Mouse (Mus musculus) T-cell, adult 2 months (primary cell): ENCODE results near the gene Ptpn23.
"Not testable (repeated sequence)": the region's sequence is repeated elsewhere in the genome, so short reads cannot be mapped to it uniquely, and the experiment has no call there.

ENCODE experiments used
- DNase-seq: peaks from one replicate; pipeline ENCODE4 v3.0.0; 2022; ENCODE audit warnings: low spot score

The Ptpn23 gene

DNA sequence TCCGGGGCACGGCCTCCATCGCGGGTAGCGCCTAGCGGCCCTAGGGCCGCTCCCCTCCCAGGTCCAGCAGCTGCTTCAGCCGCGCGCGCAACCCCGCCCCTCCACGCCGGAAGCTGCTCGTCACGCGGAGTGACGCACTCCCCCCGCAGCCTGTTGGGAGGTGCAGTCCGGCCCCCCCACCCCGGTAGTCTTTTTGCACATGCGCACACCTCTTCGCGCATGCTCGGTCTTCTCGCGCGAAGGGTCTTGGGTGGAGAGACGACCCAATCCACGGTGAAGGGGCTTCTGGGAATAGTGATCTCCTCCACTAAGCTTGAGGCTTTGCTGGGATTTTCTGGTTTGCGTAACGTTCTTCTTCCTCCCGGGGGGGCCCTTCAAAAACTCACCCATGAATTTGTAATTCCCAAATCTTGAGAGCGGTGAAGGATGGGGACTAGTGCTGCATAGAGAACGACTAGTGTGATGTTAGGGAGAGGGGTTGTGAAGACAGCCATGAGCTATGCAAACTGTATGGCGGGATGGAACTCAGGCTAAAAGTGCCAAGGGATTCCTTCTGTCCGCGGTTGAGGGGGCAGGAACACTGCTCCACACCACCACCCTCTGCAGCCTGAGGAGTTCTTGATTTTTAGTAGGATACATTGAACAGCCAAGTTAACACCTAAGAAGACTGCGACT, at the start of gene Ptpn23:
Gene Ptpn23 (minus strand): TSS at position 115 of the 675 bp plus-strand sequence.
- DNase-seq = peak; percentile 92

DNA sequence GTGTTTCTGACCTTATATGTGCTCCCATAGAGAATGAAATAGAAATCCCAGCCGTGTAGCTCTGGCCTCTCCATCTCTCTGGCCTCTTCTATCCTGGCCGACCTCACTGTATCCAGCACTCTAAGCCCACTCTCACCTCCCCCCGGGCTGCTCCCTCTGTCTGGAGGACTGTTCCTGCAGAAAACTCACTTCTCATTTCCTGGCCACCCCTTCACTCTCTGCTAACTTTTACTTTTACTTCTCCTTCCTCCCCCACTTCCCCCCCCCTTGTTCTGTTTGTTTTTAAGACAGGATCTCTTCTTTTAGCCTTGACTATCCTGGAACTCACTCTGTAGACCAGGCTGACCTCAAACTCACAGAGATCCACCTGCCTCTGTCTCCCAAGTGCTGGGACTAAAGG, 44.5 kb upstream of the Ptpn23 start:
- no peak for DNase-seq

DNA sequence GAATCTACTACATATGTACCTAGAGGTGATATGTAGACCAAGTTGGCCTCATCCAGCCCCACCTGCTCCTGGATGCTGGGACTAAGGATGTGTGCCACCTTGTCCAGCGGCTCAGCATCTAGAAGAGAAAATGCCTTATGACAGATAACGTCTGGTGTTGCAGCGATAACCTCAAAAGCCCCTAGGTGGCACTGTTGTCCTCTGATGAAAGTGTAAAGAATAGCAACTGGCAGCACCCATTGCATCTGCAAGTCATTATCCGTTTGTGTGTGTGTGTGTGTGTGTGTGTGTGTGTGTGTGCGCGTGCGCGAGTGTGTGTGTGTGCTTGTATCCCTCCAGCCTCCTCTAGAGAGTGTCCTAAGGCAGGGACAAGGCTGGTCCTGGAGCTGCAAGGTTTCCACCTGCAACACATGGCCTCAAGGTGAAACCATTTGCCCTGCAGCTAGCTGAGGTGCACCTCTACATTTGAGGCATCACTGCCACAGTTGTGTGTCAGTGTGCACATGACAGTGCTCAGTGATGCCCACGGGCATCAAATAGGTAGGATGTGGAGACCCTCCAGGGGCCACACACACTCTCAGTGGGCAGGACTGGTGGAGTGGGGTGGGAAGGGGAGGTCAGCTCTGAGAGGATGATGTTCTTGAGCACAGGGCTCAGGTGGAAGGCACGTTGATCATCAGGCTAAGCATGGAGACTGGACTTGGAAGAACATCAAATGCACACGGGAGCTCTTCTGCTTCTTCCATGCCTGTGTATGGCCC, 41.0 kb upstream of the Ptpn23 start:
- peak; percentile 78 for DNase-seq

DNA sequence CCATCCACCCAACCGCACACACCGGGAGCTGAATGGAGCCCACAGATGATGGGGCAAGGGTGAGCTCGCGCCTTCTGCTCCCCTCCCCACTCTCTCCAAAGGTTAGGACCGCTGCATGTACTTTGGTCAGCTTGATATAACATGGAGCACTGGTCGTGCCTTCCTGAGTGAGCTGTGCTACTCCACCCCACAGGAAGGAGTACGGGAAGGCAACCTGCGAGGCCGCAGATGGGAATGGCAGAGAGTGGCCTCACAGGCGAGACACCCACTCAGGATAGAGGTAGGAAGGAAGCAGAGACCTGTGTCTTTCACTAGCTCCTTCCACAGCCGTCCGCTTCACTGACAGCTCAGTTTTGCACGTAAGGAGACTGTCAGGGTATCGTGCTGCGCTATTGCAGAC, 40.3 kb upstream of the Ptpn23 start:
- no peak for DNase-seq

DNA sequence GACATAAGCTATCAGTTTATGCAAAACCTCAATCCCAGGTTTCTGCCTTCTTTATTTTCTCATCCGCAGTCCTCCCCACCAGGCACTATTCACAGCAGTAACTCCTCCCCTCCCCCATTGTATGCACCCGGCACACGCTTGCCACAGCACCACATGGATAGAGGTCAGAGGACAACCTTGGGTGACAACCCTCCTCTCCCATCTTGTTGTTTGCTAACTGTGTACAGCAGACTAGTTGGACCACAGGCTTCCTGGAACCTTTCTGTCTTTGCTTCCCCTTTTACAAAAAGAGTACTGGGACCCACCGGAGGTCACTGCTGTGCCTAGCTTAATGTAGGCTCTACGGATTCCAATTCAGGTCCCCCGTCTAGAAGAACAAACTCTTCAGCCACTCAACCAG, 32.5 kb upstream of the Ptpn23 start:
- DNase-seq = no peak

DNA sequence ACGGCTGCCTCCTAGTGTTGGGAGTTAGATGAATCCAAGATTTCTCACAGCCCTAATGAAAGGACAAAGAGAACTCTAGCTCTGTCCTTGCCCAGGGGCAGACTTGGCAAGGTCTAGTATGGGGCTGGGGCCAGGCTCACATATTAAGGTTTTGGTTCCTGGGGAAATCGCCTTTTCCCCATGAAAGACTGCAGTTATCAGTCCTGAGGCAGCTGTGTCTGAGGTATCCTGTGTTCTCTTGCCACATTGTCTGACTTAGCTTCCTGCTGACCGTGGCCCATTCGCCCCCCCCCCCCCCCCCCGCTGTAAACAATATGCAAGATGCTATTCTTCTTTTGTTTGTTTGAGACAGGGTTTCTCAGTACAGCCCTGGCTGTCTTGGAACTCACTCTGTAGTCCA, 32.0 kb upstream of the Ptpn23 start:
- no peak for DNase-seq

DNA sequence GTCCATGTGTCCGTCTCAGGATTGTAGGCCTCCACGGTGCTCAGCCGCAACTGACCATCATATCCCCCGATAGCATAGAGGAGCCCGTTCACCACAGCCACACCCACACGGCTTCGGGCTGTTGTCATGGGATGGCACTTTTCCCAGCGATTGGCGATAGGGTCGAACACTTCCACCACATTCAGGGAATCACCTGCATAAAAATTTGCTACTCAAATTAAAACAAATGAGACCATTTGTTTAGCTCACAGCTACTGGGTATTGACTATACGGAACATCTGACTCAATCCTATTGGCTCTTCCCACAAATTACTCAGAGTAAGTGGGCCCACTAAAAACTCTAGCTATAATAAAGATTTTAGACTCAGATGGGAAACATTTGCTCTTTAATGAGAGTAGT, 28.0 kb upstream of the Ptpn23 start:
- no peak for DNase-seq

DNA sequence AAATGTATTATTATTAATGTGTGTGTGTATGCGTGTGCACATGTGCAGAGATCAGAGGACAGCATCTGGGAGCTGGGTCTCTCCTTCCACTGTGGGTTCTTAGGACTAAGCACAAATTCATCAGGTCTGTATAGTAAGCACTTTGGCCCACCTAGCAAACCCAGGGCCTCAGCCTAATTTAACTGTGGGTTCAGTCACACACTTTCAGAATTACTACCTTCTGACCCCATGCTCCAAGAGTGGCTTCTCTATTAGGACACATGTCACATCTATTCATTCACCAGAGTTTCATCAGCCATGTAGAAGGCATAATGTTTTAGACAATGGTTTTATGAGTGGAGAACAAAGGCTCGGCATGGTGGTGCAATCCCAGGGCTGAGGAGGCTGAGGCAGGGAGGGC, 25.0 kb upstream of the Ptpn23 start:
- DNase-seq = no peak

DNA sequence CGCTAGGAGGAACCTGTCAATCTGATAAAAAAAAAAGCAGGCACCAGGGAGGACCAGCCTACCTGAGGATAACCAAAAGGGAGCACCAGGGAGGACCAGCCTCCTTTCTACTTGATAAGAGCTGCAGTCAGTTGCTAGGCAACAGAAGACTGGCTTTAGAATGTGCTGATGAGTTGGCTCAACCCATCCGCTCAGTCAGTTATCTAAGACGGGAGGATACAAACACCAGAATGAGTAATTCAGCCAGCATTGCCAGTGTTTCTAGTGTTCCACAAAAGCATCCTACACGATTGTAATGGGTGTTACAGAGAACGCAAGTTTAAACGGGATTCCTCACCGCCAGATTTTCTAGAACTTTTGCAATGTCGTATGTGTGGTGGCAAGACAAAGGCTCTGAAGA, 23.2 kb upstream of the Ptpn23 start:
- DNase-seq = no peak

DNA sequence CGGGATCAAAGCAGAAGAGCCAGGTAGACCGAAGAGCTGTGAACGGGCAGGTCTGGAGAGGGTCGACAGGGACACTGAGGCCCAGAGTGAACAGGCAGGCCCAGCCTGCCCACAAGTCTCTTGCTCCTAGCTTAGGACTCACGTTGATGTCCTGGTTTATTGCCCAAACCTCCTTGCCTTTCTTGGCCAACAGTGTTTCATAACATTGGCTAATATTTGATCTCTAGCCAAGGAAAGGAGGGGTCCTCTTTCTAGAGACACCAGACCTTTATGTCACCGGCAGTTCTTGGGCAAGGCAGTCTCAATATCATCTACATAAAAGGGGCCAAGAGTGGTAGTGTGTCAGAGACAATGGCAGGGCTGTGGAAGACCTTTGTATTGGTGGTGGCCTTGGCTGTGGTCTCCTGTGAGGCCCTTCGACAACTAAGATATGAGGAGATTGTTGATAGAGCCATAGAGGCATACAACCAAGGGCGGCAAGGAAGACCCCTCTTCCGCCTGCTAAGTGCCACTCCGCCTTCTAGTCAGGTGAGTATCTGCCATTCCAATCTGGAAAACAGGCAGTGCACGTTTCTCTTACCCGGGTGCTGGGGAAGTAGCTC, 11.6 kb upstream of the Ptpn23 start, which contains the start of gene Ngp:
Gene Ngp (plus strand): TSS at position 237 of the 602 bp plus-strand sequence.
- DNase-seq = no peak

DNA sequence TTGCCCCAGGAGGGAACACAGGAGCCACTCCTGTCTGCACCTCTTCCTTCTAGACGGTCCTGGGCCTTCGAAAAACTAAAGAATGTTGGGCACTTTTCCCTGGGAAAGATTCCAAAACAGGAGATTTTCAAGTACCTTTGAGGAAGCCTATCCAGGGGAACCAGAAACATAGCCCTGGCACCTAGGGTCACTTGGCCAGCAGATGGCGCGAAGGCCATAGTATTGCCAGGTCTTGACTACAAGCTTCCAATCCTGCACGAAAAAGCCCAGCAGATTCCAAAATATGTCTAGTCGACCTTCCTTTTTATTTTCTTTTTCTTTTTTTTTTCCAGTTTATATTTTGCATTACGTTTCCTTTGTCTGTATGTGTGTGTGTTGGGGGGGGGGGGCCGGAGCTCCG, 5.8 kb upstream of the Ptpn23 start:
- no peak for DNase-seq

DNA sequence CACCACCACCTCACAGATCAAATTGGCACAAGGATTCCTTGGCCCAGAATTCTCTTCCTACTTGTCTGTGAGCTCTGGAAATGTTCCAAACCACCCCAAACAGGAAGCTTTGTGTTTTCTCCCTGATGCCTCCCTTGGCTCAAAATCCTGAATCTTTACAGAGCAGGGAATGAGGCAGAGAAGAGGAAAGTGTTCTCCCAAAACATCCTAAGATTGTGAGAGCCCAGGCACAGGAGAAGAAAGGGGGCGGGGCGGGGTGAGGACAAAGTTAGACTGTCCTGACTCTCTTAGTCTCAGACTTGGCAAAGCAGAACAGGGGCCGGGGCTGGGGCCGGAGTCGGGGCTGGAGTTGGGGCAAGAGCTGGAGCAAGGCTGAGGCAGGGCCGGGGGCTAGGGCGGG, 4.9 kb upstream of the Ptpn23 start:
- DNase-seq = no peak

DNA sequence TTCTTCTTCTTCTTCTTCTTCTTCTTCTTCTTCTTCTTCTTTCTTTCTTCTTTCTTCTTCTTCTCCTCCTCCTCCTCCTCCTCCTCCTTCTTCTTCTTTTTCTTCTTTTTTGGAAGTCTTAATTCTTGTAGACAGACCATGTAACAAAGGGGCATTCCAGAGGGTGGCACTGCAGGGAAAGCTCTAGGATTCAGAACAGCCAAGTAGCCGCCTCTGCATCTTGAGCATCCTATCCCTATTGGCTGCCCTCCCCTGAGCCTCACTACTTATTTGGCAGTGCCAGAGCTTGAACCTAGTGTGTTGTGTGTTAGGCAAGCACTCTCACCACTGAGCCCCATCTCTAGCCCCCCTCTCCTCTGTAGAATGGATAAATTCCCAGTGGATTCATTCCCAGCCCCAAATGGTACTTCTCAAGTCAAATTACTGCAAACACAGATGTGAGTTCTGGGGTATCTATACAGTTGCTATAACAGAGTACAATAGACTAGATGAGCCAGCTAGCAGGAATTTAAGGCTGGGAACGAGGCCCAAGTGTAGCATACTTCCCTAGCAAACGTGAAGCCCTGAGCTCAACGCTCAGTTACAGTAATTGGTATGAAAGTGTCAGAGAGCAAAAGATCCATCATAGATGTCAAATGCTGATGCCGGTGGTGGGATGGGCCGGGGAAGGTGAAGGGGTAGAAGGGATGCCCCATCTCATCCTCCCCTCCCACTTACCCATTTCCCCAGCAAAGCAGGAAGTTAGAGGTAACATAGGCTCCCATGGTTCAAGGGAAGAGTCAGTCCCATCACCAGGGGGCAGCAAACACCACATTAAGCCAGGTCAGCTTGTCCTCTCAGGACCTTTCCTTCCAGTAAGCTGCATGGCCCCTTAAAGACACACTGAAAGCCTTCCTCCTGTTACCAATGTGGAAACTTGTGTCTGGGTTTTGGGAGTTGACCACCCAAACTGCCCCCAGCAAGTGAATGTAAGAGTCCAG, 3.2 kb upstream of the Ptpn23 start:
- peak; percentile 78 for DNase-seq

DNA sequence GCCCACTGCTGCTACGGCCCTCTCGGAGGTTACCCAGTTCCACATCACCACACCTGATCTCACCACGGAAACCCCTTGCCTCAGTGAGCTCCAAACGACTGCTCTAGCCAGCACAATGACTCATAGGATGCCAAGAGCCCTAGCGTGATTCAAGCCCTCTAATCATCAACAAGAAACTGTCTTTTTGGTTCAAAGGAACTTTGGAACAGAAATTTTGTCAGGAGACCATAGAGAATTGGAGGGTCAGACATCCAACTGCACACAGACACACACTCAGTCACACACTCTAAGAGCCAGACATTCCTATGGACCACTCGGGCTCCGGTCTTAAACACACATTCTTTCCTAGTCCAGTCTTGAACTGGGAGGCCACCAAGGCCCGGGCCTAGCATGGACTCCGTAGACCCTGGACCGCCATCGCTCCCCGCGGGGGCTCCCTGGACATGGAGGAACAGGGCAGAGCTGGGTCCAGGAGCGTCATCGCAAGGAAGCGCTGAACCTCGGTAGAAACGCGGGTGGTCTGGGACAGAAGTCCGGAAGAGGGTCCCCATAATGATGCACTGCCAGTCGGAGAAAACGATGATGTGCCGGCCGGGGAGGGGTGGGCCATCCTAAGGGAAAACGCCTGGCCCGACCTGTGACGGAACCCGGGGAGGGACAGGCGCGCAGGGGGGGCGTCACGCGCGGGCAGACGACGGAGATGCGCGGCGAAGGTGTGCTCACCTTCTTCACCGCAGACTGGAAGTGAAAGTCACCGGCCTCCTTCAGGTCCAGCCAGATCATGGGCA, 508 bp downstream of the Ptpn23 start:
- DNase-seq = peak; percentile 40

DNA sequence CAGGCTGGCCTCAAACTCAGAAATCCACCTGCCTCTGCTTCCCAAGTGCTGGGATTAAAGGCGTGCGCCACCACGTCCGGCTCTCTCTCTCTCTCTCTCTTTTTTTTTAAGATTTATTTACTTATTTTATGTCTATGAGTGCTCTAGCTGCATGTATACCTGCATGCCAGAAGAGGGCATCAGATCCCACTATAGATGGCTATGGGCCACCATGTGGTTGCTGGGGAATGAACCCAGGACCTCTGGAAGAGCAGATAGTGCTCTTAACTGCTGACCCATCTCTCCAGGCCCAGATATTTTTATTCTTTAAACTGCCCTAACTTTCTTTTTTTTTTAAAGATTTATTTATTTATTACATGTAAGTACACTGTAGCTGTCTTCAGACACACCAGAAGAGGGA, 4.8 kb downstream of the Ptpn23 start:
- DNase-seq = not testable (repeated sequence)

DNA sequence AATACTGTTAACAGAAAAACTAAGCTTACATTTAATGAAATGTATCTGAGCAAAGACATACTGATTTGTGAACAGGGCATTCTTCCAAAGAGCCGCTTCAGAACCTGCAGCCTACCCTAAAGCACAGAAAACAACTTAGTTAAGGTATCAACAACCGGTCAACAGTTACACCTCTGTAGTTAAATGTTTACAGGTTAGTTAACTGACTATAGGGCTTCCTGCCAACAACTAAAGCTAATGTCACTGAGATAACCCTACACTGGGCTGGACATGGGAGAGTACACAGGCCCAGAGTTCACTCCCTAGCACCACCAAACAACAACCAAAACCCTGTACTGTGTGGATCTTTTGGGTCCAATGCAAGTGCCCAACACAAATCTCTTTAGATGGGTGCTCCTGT, 5.3 kb downstream of the Ptpn23 start:
- no peak for DNase-seq

DNA sequence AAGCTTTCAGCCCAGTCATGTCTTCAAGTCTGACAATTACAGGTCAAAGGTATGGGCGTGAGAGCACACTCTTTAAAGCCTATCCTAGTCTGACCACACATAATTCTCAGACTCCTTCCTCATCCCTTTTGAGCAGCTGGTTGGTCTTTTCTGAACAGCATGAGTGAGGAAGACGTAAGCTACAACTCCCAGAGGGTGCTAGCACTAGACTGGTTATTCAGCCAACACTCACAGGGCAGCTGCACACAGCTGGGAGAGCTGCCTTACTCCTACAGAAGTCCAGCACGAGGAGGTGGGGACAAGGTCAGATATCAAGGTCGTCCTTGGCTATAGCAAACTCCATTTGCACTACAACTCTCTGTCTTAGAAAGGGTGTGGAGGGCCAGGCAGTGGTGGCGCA, 7.4 kb downstream of the Ptpn23 start:
- DNase-seq = no peak

DNA sequence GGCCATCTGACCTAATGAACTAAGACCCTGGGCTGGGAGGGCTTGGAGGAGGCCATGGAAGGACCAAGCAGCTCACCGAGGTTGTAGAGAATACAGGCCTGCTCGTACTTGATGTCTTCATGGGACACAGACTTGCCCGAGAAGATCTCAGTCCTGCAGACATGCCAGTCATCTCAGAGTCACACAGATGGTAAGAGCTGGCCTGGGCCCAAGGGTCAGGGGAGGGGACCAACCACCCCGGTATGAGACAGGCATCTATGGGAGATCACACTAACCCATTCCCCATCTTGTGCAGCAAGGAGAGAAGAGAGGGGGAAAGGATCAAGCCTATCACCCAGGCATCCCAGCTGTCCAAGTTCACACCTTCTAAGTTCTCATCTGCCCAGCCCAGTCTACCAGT, 14.7 kb downstream of the Ptpn23 start:
- no peak for DNase-seq

DNA sequence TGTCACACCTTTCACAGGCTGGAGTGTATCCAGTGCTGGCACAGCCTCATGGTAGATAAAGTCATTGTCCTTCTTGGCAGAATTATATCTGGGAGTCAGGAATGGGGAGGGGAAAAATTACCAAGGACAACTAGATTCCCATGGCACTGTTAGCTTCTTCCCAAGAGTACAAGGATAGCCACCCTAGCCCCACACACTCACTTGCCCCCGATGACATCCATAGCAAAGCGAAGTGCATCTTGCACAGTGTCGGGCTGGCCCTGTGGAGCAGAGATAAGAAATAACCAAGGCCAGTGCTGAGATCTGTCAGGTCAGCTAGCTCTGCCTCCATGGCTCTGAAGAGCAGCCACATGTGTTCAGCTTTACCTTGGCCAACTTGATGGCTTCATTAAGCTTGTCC, 17.2 kb downstream of the Ptpn23 start:
- no peak for DNase-seq

DNA sequence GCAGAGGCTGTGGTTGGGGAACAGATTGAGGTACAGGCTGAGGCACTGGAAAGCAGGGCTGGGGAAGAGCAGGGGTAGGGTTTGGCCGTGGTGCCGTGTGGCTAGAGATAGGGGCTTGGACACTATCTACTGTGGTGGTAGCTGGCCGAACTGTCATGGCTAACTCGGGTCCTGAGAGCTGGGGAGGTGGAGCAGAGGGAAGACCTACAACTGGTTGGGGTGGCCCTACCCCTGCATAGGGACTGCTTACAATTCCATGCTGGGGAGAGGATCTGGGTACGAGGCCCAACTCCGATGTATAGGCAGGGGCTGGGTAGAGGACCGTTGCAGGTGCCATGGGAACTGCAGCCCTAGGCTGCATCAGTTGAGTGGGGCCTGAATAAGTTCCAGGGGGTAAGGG, 20.0 kb downstream of the Ptpn23 start:
- no peak for DNase-seq

DNA sequence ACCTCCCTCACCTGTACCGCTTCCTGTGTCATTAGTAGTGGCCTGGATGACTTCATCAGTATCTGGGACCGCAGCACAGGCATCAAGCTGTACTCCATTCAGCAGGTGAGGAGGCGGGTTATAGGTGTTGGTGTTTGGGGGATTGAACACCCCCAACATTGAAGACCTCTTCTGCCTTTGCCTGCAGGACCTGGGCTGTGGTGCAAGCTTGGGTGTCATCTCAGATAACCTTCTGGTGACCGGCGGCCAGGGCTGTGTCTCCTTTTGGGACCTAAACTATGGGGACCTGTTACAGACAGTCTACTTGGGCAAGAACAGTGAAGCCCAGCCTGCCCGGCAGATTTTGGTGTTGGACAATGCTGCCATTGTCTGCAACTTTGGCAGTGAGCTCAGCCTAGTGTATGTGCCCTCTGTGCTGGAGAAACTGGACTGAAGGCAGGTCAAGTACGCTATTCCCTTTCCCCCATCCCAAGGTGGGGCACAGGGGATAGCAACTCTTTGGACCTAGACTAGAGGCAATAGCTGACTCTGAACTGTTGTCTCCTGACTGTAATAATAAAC, 23.6 kb downstream of the Ptpn23 start:
- DNase-seq = no peak
